Mouse (Mus musculus) monocyte, adult 5-6 weeks (primary cell): ENCODE results near the gene Tmem132e. TPM values are rescaled to one million over a fixed set of nuclear protein-coding genes. Genes with fewer than 3 reads are reported as not detected.

ENCODE experiments used
- total RNA-seq: library from RNA; stranded (forward); fragments of 200-1000, 200-491, 200-594 nt; gene quantifications from 3 replicates; pipeline ENCODE4 v1.2.3, GENCODE M21; 2017

Tmem132e gene
- total RNA-seq, 1 experiment from 2014 or later = not detected

Other genes with a start within 250 kb of the Tmem132e start
- not detected in 3 replicates for gene Ccl1, start 83.2 kb upstream of the Tmem132e start, total RNA-seq